Mouse (Mus musculus) left cerebral cortex, postnatal 14 days (tissue): Measurements from ENCODE around the gene H2-DMa. TPM values are rescaled to one million over a fixed set of nuclear protein-coding genes. Genes with fewer than 3 reads are reported as not detected.

ENCODE experiments used
- DNase-seq, 2 experiments: peaks; one replicate each; pipeline ENCODE4 v3.0.0; 2021 to 2022; ENCODE audit warnings: low spot score in 2 of 2, mixed read lengths in 1 of 2
- intact Hi-C: fragments of 180-260 bp; cut with DNase I; formaldehyde crosslinking; loops from one replicate; pipeline ENCODE4 v1.15.1; 2025
- total RNA-seq, 2 experiments: library from RNA; stranded (reverse); gene quantifications; 2 replicates each; pipeline ENCODE4 v1.2.3; 2021

The H2-DMa gene
- total RNA-seq, 2 experiments from 2014 or later: 25.8 to 29.1 TPM

- intact Hi-C loops: loop anchor here (2.0 to 10.0 kb wide), 2 partner anchors 68 to 134 kb away; partner anchors contain the start of gene H2-Ob
Measured at GRCm38 (mm10) chr17:34101185-34101584, 18.2 kb upstream of the H2-DMa start.

GRCm38 (mm10) chr17:34101604-34102032, 17.7 kb upstream of the H2-DMa start:
- peak; percentile 94 to 95 for DNase-seq
- intact Hi-C loops: loop anchor here (2.0 to 10.0 kb wide), 2 partner anchors 67 to 133 kb away; partner anchors contain the start of gene H2-Ob

More at GRCm38 (mm10) chr17:34101185-34101584, 18.2 kb upstream of the H2-DMa start:
- DNase-seq: no peak

- no peak for DNase-seq
- intact Hi-C loops: loop anchor here (10.0 kb wide), 1 partner anchor 132 kb away; the partner anchor contains the start of gene H2-Ob
Measured at GRCm38 (mm10) chr17:34102831-34103230, 16.5 kb upstream of the H2-DMa start.

GRCm38 (mm10) chr17:34104804-34105203, 14.5 kb upstream of the H2-DMa start:
- no peak for DNase-seq
- intact Hi-C loops: loop anchor here (10.0 kb wide), 1 partner anchor 130 kb away; the partner anchor contains the start of gene H2-Ob

GRCm38 (mm10) chr17:34106555-34106954, 12.8 kb upstream of the H2-DMa start:
- intact Hi-C loops: loop anchor here (10.0 kb wide), 1 partner anchor 128 kb away; the partner anchor contains the start of gene H2-Ob
- DNase-seq: no peak

GRCm38 (mm10) chr17:34107109-34107867, 12.1 kb upstream of the H2-DMa start:
- intact Hi-C loops: loop anchor here (10.0 kb wide), 1 partner anchor 128 kb away; the partner anchor contains the start of gene H2-Ob
- DNase-seq: no peak

- intact Hi-C loops: loop anchor here (10.0 kb wide), 1 partner anchor 126 kb away; the partner anchor contains the start of gene H2-Ob
- DNase-seq: no peak
Measured at GRCm38 (mm10) chr17:34108460-34108859, 10.9 kb upstream of the H2-DMa start.

- intact Hi-C loops: loop anchor here (10.0 kb wide), 1 partner anchor 126 kb away; the partner anchor contains the start of gene H2-Ob
- DNase-seq: peak in 1 of 2 experiments; percentile 49
Measured at GRCm38 (mm10) chr17:34109038-34109805, 10.1 kb upstream of the H2-DMa start.

GRCm38 (mm10) chr17:34109806-34110195, 9.5 kb upstream of the H2-DMa start:
- DNase-seq: no peak
- intact Hi-C loops: loop anchor here (10.0 kb wide), 1 partner anchor 125 kb away; the partner anchor contains the start of gene H2-Ob

GRCm38 (mm10) chr17:34110309-34110708, 9.0 kb upstream of the H2-DMa start:
- intact Hi-C loops: no loop called here

GRCm38 (mm10) chr17:34114114-34114513, 5.2 kb upstream of the H2-DMa start:
- DNase-seq: no peak
- intact Hi-C loops: no loop called here

More at GRCm38 (mm10) chr17:34110309-34110708, 9.0 kb upstream of the H2-DMa start:
- DNase-seq: no peak

- intact Hi-C loops: loop anchor here (5.0 kb wide), 1 partner anchor 80 kb away; the partner anchor contains the start of gene Col11a2
- DNase-seq: no peak
Measured at GRCm38 (mm10) chr17:34116736-34117370, 2.5 kb upstream of the H2-DMa start.

GRCm38 (mm10) chr17:34117421-34118112, 1.8 kb upstream of the H2-DMa start:
- intact Hi-C loops: loop anchor here (5.0 kb wide), 1 partner anchor 80 kb away; the partner anchor contains the start of gene Col11a2
- no peak for DNase-seq

GRCm38 (mm10) chr17:34118113-34118872, 1.0 kb upstream of the H2-DMa start:
- DNase-seq: peak in 1 of 2 experiments; percentile 53
- intact Hi-C loops: loop anchor here (5.0 kb wide), 1 partner anchor 81 kb away; the partner anchor contains the start of gene Col11a2

- intact Hi-C loops: loop anchor here (5.0 kb wide), 1 partner anchor 82 kb away; the partner anchor contains the start of gene Col11a2
- DNase-seq: no peak
Measured at GRCm38 (mm10) chr17:34118873-34119248, 480 bp upstream of the H2-DMa start.

GRCm38 (mm10) chr17:34120180-34120723, 911 bp downstream of the H2-DMa start:
- peak; percentile 89 to 90 for DNase-seq
- intact Hi-C loops: loop anchor here (5.0 kb wide), 1 partner anchor 472 kb away; the partner anchor contains the start of gene Pbx2

- DNase-seq: peak in 1 of 2 experiments; percentile 71
- intact Hi-C loops: loop anchor here (5.0 kb wide), 1 partner anchor 472 kb away; the partner anchor contains the start of gene Pbx2
Measured at GRCm38 (mm10) chr17:34120814-34121171, 1.5 kb downstream of the H2-DMa start.
